Mouse (Mus musculus) spleen, adult 2 months (tissue): ENCODE measurements around the gene Slc13a2.

Source experiments
- CTCF ChIP-seq: fragments of 200-500 bp; IDR thresholded peaks from 2 replicates; pipeline ENCODE4 v1.5.1; 2011; ENCODE audit warnings: mild to moderate bottlenecking, inconsistent platforms; ENCODE audit not compliant: insufficient read depth, insufficient read length, insufficient replicate concordance; ENCODE audit errors: extremely low read depth
- POLR2A ChIP-seq: fragments of 200-500 bp; IDR thresholded peaks from 2 replicates; pipeline ENCODE4 v1.6.1; 2011; ENCODE audit warnings: low read depth, low read length, inconsistent platforms

DNA sequence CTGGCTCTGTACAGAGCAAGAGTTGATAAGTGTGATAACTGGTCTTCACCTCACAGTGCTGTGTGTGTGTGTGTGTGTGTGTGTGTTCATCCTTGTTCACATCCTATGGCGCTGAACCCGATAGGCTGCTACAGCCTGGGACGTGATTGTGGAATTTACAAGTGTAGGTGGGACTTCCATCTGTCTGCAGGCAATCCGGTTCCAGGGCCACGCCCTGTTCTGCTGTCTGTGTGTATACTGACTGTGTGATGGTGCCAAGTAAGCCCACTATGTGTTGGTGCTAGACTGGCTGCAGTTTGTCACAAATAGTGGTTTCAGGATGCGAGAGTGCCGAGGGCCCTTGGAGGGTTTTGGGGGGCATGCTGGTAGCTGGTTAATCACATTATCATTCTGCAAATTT, 39.7 kb downstream of the Slc13a2 start:
- no peak for TF ChIP-seq CTCF
- no peak for TF ChIP-seq POLR2A
